Mouse (Mus musculus): ENCODE data around the gene Gm10024. TPM values are rescaled to one million over a fixed set of nuclear protein-coding genes. Genes with fewer than 3 reads are reported as not detected.
"Not testable (repeated sequence)": the region's sequence is repeated elsewhere in the genome, so short reads cannot be mapped to it uniquely, and the experiment has no call there.

Gm10024 gene
- polyA plus RNA-seq, 1 experiment, result not detected

DNA sequence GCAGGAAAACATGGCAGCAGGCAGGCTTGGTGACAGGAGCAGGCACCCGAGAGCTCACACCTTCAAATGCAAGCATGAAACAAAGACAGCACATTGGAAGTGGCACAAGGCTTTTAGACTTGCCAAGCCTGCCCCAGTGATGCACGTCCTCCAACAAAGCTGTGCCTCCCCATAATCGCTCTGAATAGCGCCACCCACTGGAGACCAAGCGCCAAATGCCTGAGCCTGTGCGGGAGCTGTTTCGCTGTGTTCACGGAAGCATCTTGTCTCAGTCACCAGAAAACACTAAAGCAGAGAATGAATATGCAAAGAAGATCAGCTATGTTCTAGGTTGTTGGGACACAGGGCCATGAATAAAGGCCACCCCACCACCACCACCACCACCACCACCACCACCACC lies 13.6 kb downstream of the Gm10024 start:
- no peak overlapping the region for H3ac ChIP-seq (ENCODE audit: control insufficient read depth, insufficient read length, low read depth)
- H3K36me3 ChIP-seq (ENCODE audit: control insufficient read depth, insufficient read depth), result no peaks in the 10 kb centered on the region
- H3K4me3 ChIP-seq (ENCODE audit: insufficient read depth, poor library complexity, severe bottlenecking), result no peak overlapping the region
- H3K27me3 ChIP-seq (ENCODE audit: control insufficient read depth, insufficient read depth, insufficient read length), result peaks cover 28% of the 10 kb centered on the region
- no peaks in the 10 kb centered on the region for H3K79me2 ChIP-seq (ENCODE audit: control insufficient read depth, insufficient read depth)
- no peak for TF ChIP-seq FOSL1 (IDR thresholded peaks at IDR 0.05; ENCODE audit: insufficient read depth, low read length, poor library complexity, severe bottlenecking)
- no peak for TF ChIP-seq CTCF (IDR thresholded peaks at IDR 0.05; ENCODE audit: control insufficient read depth, insufficient read depth, insufficient read length)
- no peak for TF ChIP-seq CEBPB (IDR thresholded peaks at IDR 0.05; ENCODE audit: low read depth)
- no peak for TF ChIP-seq MYOG (IDR thresholded peaks at IDR 0.05; ENCODE audit: control insufficient read depth, extremely low read depth, insufficient read length)
- no peak for TF ChIP-seq USF1 (IDR thresholded peaks at IDR 0.05; ENCODE audit: low read depth)
- no peak for TF ChIP-seq MYOD1 (IDR thresholded peaks at IDR 0.05; ENCODE audit: control insufficient read depth, insufficient read length, low read depth)
- no peak for TF ChIP-seq MAX (IDR thresholded peaks at IDR 0.05)
- H3K79me3 ChIP-seq (ENCODE audit: low read depth), result no peaks in the 10 kb centered on the region

DNA sequence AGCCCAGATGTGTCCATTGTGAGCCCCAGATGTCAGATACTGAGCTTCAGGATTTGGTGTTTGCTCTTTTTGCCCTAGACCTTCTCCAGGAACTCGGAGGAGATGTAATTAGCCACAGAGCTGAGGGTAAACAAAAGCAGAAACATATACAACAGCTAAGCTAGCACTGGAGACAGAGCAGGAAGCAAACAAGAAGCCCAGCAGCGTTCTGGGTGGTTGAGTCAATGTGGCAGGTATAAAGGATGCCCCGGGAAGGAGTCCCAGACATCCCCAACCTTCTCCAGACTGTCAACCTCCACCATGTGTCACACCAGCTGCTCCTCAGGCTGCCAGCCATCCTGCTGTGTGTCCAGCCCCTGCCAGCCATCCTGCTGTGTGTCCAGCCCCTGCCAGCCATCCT lies 14.9 kb downstream of the Gm10024 start, which contains the start of gene Gm10100:
Gene Gm10100 (plus strand): TSS at position 301 of the 400 bp plus-strand sequence.
- H3K79me3 ChIP-seq (ENCODE audit: low read depth), result no peaks in the 10 kb centered on the region
- TF ChIP-seq CTCF (IDR thresholded peaks at IDR 0.05; ENCODE audit: control insufficient read depth, insufficient read depth, insufficient read length) (no peak), USF1 (IDR thresholded peaks at IDR 0.05; ENCODE audit: low read depth) (no peak), MAX (IDR thresholded peaks at IDR 0.05) (no peak), CEBPB (IDR thresholded peaks at IDR 0.05; ENCODE audit: low read depth) (no peak), MYOG (IDR thresholded peaks at IDR 0.05; ENCODE audit: control insufficient read depth, extremely low read depth, insufficient read length) (no peak), FOSL1 (IDR thresholded peaks at IDR 0.05; ENCODE audit: insufficient read depth, low read length, poor library complexity, severe bottlenecking) (no peak)
- no peak within 1 kb of the TSS for H3K4me3 ChIP-seq (ENCODE audit: insufficient read depth, poor library complexity, severe bottlenecking)
- H3K79me2 ChIP-seq (ENCODE audit: control insufficient read depth, insufficient read depth), result no peaks in the 10 kb centered on the region
- H3K36me3 ChIP-seq (ENCODE audit: control insufficient read depth, insufficient read depth), result no peaks in the 10 kb centered on the region
- peaks cover 30% of the 10 kb centered on the region for H3K27me3 ChIP-seq (ENCODE audit: control insufficient read depth, insufficient read depth, insufficient read length)
- no peak within 1 kb of the TSS for H3ac ChIP-seq (ENCODE audit: control insufficient read depth, insufficient read length, low read depth)

DNA sequence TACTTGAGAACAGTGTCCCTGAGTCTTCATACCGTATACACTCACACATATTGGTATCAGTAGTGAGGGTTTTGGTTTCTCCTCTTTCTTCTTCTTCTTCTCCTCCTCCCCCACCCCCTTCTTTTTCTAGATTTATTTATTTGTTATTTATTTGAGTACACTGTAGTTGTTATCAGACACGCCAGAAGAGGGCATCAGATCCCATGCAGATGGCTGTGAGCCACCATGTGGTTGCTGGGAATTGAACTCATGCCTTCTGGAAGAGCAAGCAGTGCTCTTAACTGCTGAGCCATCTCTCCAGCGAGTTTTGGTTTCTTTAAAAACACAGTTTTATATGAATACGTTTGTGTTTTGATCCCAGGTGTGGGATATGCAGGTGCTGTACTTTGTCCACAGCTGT lies 17.0 kb downstream of the Gm10024 start:
- H3K27me3 ChIP-seq (ENCODE audit: control insufficient read depth, insufficient read depth, insufficient read length), result peaks cover 34% of the 10 kb centered on the region

DNA sequence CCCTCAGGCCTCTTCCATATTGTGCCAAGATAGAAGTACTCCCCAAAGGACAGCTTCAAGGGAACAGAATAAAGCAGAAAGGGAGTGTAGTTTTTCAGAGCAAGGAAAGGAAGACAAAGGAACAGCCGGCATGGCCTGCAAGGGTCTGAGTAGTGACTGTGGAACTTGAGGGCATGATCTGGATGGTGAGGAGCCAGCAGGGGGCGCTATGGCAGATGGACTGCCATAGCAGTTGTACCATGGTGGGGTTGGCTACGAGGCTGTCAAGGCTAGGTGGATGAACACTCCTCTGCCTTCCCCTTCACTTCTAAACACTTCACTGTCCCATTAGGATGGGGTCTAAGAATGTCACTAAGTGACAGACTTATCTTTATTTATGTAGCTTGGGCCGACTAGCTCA lies 18.0 kb downstream of the Gm10024 start:
- H3ac ChIP-seq (ENCODE audit: control insufficient read depth, insufficient read length, low read depth), result no peak overlapping the region
- no peak for TF ChIP-seq MYOG (IDR thresholded peaks at IDR 0.05; ENCODE audit: control insufficient read depth, extremely low read depth, insufficient read length)
- no peak for TF ChIP-seq MAX (IDR thresholded peaks at IDR 0.05)
- TF ChIP-seq FOSL1 (IDR thresholded peaks at IDR 0.05; ENCODE audit: insufficient read depth, low read length, poor library complexity, severe bottlenecking), result no peak
- no peak for TF ChIP-seq CEBPB (IDR thresholded peaks at IDR 0.05; ENCODE audit: low read depth)
- no peak for TF ChIP-seq MYOD1 (IDR thresholded peaks at IDR 0.05; ENCODE audit: control insufficient read depth, insufficient read length, low read depth)
- TF ChIP-seq USF1 (IDR thresholded peaks at IDR 0.05; ENCODE audit: low read depth), result no peak
- TF ChIP-seq CTCF (IDR thresholded peaks at IDR 0.05; ENCODE audit: control insufficient read depth, insufficient read depth, insufficient read length), result no peak
- peaks cover 28% of the 10 kb centered on the region for H3K27me3 ChIP-seq (ENCODE audit: control insufficient read depth, insufficient read depth, insufficient read length)
- no peak overlapping the region for H3K4me3 ChIP-seq (ENCODE audit: insufficient read depth, poor library complexity, severe bottlenecking)
- no peaks in the 10 kb centered on the region for H3K79me2 ChIP-seq (ENCODE audit: control insufficient read depth, insufficient read depth)
- H3K79me3 ChIP-seq (ENCODE audit: low read depth), result no peaks in the 10 kb centered on the region
- H3K36me3 ChIP-seq (ENCODE audit: control insufficient read depth, insufficient read depth), result no peaks in the 10 kb centered on the region

More for the DNA sequence above, 17.0 kb downstream of the Gm10024 start:
- TF ChIP-seq USF1 (IDR thresholded peaks at IDR 0.05; ENCODE audit: low read depth), result no peak
- no peak for TF ChIP-seq MYOD1 (IDR thresholded peaks at IDR 0.05; ENCODE audit: control insufficient read depth, insufficient read length, low read depth)
- TF ChIP-seq MAX (IDR thresholded peaks at IDR 0.05), result no peak
- TF ChIP-seq FOSL1 (IDR thresholded peaks at IDR 0.05; ENCODE audit: insufficient read depth, low read length, poor library complexity, severe bottlenecking), result no peak
- TF ChIP-seq CEBPB (IDR thresholded peaks at IDR 0.05; ENCODE audit: low read depth), result no peak
- no peak for TF ChIP-seq MYOG (IDR thresholded peaks at IDR 0.05; ENCODE audit: control insufficient read depth, extremely low read depth, insufficient read length)
- TF ChIP-seq CTCF (IDR thresholded peaks at IDR 0.05; ENCODE audit: control insufficient read depth, insufficient read depth, insufficient read length), result no peak
- H3ac ChIP-seq (ENCODE audit: control insufficient read depth, insufficient read length, low read depth), result no peak overlapping the region
- no peaks in the 10 kb centered on the region for H3K79me3 ChIP-seq (ENCODE audit: low read depth)
- H3K36me3 ChIP-seq (ENCODE audit: control insufficient read depth, insufficient read depth), result no peaks in the 10 kb centered on the region
- H3K4me3 ChIP-seq (ENCODE audit: insufficient read depth, poor library complexity, severe bottlenecking), result no peak overlapping the region
- no peaks in the 10 kb centered on the region for H3K79me2 ChIP-seq (ENCODE audit: control insufficient read depth, insufficient read depth)

DNA sequence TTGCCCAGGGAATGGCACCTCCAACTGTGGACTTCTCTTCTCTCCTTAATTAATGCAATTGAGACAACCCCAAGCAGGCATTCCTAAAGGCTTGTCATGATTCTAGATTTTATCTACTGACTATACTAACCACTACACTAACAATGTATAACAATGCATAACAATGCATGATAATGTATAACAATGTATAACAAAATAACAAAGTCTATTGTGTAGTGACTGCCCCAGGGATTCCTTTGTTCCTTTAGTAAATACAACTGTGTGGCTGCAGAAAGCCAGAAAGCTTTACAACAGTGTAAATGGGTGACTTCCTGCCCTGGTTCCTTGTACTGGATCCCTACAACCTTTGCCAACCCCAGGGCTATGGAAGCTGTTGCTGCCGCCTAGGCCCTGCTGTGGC lies 24.7 kb downstream of the Gm10024 start:
- Histone ChIP-seq H3ac (ENCODE audit: control insufficient read depth, insufficient read length, low read depth) (no peak overlapping the region), H3K36me3 (ENCODE audit: control insufficient read depth, insufficient read depth) (no peaks in the 10 kb centered on the region), H3K4me3 (ENCODE audit: insufficient read depth, poor library complexity, severe bottlenecking) (no peak overlapping the region), H3K79me3 (ENCODE audit: low read depth) (no peaks in the 10 kb centered on the region), H3K79me2 (ENCODE audit: control insufficient read depth, insufficient read depth) (no peaks in the 10 kb centered on the region), H3K27me3 (ENCODE audit: control insufficient read depth, insufficient read depth, insufficient read length) (peaks cover 9% of the 10 kb centered on the region)
- TF ChIP-seq MAX (IDR thresholded peaks at IDR 0.05), result no peak
- TF ChIP-seq CEBPB (IDR thresholded peaks at IDR 0.05; ENCODE audit: low read depth), result no peak
- TF ChIP-seq USF1 (IDR thresholded peaks at IDR 0.05; ENCODE audit: low read depth), result no peak
- TF ChIP-seq MYOG (IDR thresholded peaks at IDR 0.05; ENCODE audit: control insufficient read depth, extremely low read depth, insufficient read length), result no peak
- TF ChIP-seq FOSL1 (IDR thresholded peaks at IDR 0.05; ENCODE audit: insufficient read depth, low read length, poor library complexity, severe bottlenecking), result no peak
- no peak for TF ChIP-seq CTCF (IDR thresholded peaks at IDR 0.05; ENCODE audit: control insufficient read depth, insufficient read depth, insufficient read length)

DNA sequence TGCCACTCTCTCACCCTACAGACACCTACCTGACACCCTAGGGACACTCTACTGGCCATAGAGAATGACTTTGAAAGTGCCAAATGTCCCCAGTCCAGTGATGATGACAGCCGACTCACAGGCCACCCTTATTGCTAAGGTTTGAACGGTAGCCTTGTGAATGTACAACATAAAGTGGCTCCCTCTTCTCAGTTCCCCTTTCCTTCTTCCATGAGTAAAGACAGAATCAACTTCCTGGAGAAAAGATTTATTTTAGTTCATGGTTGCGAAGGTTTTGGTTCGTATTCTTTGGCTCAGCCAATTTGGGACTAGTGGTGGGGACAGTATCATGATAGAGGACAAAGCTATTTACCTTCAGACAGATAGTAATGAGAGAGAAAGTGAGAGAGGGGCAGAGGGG lies 27.7 kb downstream of the Gm10024 start:
- Histone ChIP-seq H3K27me3 (ENCODE audit: control insufficient read depth, insufficient read depth, insufficient read length) (peaks cover 24% of the 10 kb centered on the region), H3K36me3 (ENCODE audit: control insufficient read depth, insufficient read depth) (no peaks in the 10 kb centered on the region), H3K4me3 (ENCODE audit: insufficient read depth, poor library complexity, severe bottlenecking) (no peak overlapping the region), H3ac (ENCODE audit: control insufficient read depth, insufficient read length, low read depth) (no peak overlapping the region), H3K79me3 (ENCODE audit: low read depth) (no peaks in the 10 kb centered on the region), H3K79me2 (ENCODE audit: control insufficient read depth, insufficient read depth) (no peaks in the 10 kb centered on the region)
- no peak for TF ChIP-seq USF1 (IDR thresholded peaks at IDR 0.05; ENCODE audit: low read depth)
- no peak for TF ChIP-seq CTCF (IDR thresholded peaks at IDR 0.05; ENCODE audit: control insufficient read depth, insufficient read depth, insufficient read length)
- no peak for TF ChIP-seq MAX (IDR thresholded peaks at IDR 0.05)
- TF ChIP-seq FOSL1 (IDR thresholded peaks at IDR 0.05; ENCODE audit: insufficient read depth, low read length, poor library complexity, severe bottlenecking), result no peak
- no peak for TF ChIP-seq CEBPB (IDR thresholded peaks at IDR 0.05; ENCODE audit: low read depth)
- no peak for TF ChIP-seq MYOD1 (IDR thresholded peaks at IDR 0.05; ENCODE audit: control insufficient read depth, insufficient read length, low read depth)
- TF ChIP-seq MYOG (IDR thresholded peaks at IDR 0.05; ENCODE audit: control insufficient read depth, extremely low read depth, insufficient read length), result no peak

DNA sequence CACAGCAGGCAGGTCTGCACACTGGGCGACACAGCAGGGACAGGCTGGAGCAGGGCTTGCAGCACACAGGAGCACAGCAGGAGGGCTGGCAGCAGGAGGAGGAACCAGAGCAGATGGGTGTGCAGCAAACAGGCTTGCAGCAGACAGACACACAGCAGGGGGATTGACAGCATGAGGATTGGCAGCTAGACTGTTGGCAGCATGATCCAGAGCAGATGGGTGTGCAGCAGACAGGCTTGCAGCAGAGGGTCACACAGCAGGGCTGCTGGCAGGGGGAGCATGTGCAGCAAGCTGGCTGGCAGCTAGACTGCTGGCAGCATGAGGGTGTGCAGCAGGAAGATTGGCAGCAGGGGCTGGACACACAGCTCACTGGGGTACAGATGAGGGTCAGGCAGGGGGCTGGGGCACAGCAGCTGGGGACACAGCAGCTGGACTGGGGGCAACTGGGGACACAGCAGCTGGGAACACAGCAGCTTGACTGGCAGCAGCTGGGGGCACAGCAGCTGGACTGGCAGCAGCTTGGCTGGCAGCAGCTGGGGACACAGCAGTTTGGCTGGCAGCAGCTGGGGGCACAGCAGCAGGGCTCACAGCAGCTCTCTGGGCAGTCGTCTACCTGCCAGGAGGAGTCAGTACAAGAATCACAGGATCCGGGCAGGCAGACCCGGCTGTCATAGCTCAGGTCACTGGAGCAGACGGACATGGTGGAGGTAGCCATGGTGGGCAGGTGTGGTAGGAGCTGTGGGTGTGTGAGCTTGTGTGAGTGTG lies 30.8 kb downstream of the Gm10024 start, which contains the start of gene Gm18596:
Gene Gm18596 (minus strand): TSS at position 715 of the 765 bp plus-strand sequence.
- H3K79me3 ChIP-seq (ENCODE audit: low read depth); H3K4me3 ChIP-seq (ENCODE audit: insufficient read depth, poor library complexity, severe bottlenecking); H3K36me3 ChIP-seq (ENCODE audit: control insufficient read depth, insufficient read depth); H3ac ChIP-seq (ENCODE audit: control insufficient read depth, insufficient read length, low read depth); H3K79me2 ChIP-seq (ENCODE audit: control insufficient read depth, insufficient read depth): not testable (repeated sequence)
- H3K27me3 ChIP-seq (ENCODE audit: control insufficient read depth, insufficient read depth, insufficient read length), result peaks cover 25% of the 10 kb centered on the region

DNA sequence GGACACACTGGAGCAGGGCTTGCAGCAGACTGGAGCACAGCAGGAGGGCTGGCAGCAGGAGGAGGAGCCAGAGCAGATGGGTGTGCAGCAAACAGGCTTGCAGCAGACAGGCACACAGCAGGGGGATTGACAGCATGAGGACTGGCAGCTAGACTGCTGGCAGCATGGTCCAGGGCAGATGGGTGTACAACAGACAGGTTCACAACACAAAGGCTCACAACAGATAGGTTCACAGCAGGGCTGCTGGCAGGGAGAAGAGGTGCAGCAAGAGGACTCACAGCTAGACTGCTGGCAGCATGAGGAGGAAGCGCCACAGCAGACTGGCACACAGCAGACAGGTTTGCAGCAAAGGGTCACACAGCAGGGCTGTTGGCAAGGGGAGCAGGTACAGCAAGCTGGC lies 39.4 kb downstream of the Gm10024 start:
- H3K4me3 ChIP-seq (ENCODE audit: insufficient read depth, poor library complexity, severe bottlenecking); H3ac ChIP-seq (ENCODE audit: control insufficient read depth, insufficient read length, low read depth); H3K27me3 ChIP-seq (ENCODE audit: control insufficient read depth, insufficient read depth, insufficient read length); H3K79me3 ChIP-seq (ENCODE audit: low read depth); H3K36me3 ChIP-seq (ENCODE audit: control insufficient read depth, insufficient read depth); H3K79me2 ChIP-seq (ENCODE audit: control insufficient read depth, insufficient read depth): not testable (repeated sequence)
